Mouse (Mus musculus) heart, embryonic 16.5 days (tissue): ENCODE measurements at regions not wholly inside any gene's neighbourhood (a gene's known extent, or its start where the extent isn't known, plus 50 kb on each side); places are given as distances from the start of the nearest gene placed in this dataset.

Experiments used
- ATAC-seq: fragments of 200-750 bp; cut with Nextera tagmentation; replicated peaks from 2 replicates; pipeline ENCODE4 v1.8.0; 2017; ENCODE audit warnings: moderate number of reproducible peaks; ENCODE audit not compliant: insufficient read depth, low FRiP score; ENCODE audit errors: extremely low read depth
- H3K27ac ChIP-seq: fragments of 300-500 bp; sonication (generic); 2 replicates; pipeline ENCODE4 v1.5.1; 2014; ENCODE audit warnings: mild to moderate bottlenecking, low read length, control low read depth, moderate library complexity
- H3K27me3 ChIP-seq: fragments of 300-500 bp; sonication (generic); 2 replicates; pipeline ENCODE4 v1.6.1; 2014; ENCODE audit warnings: low read length, mixed read lengths; ENCODE audit not compliant: control insufficient read depth, insufficient read depth
- H3K36me3 ChIP-seq: fragments of 300-500 bp; sonication (generic); 2 replicates; pipeline ENCODE4 v1.6.1; 2014; ENCODE audit not compliant: control insufficient read depth, insufficient read depth
- H3K4me1 ChIP-seq: fragments of 300-500 bp; sonication (generic); 2 replicates; pipeline ENCODE4 v1.6.1; 2014; ENCODE audit warnings: low read length, mixed read lengths; ENCODE audit not compliant: control insufficient read depth, insufficient read depth
- H3K4me2 ChIP-seq: fragments of 300-500 bp; sonication (generic); 2 replicates; pipeline ENCODE4 v1.6.1; 2014; ENCODE audit warnings: low read depth, mild to moderate bottlenecking, control low read depth, low read length
- H3K4me3 ChIP-seq: fragments of 300-500 bp; sonication (generic); 2 replicates; pipeline ENCODE4 v1.5.1; 2014; ENCODE audit warnings: mild to moderate bottlenecking, control low read depth, low read length
- H3K9ac ChIP-seq: fragments of 300-500 bp; sonication (generic); 2 replicates; pipeline ENCODE4 v1.6.1; 2014; ENCODE audit warnings: low read length, control low read depth
- H3K9me3 ChIP-seq: fragments of 300-500 bp; sonication (generic); replicated peaks from 2 replicates; pipeline ENCODE4 v1.6.1; 2016; ENCODE audit warnings: low read length; ENCODE audit not compliant: control insufficient read depth
- WGBS: fragments of 180-500 bp; shearing (Covaris S2); extraction: QIAGEN DNeasy Blood & Tissue Kit; methylation state at CpG from one replicate; pipeline ENCODE4 v1.1.7; 2014; 5-methylcytosine and 5-hydroxymethylcytosine counted together

DNA sequence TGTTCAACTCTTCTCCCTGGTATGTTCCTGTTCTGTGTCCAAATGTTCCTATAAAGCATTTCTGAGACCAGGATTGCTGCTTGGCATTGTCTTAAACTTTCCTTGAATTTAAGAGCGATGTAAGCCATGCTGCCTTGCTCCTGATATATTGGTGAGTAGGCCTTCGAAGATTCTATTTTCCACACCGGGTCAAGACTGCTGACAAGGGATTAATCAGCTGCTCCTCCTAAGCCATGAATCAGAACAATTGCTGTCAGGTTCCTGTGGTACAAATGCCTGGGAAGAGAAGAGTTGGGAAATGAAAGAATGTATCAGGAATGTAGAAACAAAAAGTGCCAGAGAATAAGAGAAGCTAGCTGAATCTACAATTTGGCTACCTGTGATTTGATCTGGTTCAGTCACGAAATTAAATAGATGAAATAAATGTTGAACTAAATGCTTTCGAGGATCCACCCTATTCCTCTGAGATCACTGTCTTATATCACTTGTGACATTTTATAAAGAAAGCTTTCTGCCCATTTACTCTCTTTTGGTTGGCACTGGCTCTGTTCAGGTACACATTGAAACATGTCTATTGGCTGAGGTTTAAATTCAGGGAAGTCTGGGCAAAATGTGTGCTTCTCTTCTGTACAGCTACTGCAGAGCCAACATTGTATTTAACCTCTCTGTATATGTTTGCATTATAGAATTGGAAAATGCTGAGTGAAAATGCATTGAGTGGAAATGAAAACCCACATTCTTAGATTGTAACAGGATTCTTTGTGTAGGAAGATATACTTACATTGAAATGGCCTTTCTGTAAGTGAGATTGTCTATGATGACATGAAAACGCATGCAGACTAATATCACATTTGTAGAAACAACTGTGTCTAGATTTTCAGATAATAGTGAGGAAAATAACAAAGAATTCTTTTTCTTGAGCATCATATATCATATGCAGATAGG lies 617.5 kb upstream of the Cypt12 start:
- Histone ChIP-seq H3K4me2 (no peak overlapping the region), H3K9me3 (no peaks in the 10 kb centered on the region), H3K4me1 (no peaks in the 10 kb centered on the region), H3K27ac (no peak overlapping the region), H3K36me3 (no peaks in the 10 kb centered on the region), H3K4me3 (no peak overlapping the region), H3K9ac (no peak overlapping the region), H3K27me3 (no peaks in the 10 kb centered on the region)
- ATAC-seq = no peak
- WGBS = 67% methylated on average over 6 of the region's 6 CpGs

- 90% methylated on average over 3 of the region's 3 CpGs for WGBS
- ATAC-seq = no peak
Measured at GRCm38 (mm10) chr3:17360253-17360652, 588.0 kb upstream of the Cypt12 start.

More at GRCm38 (mm10) chr3:17360253-17360652, 588.0 kb upstream of the Cypt12 start:
- Histone ChIP-seq H3K27ac (no peak overlapping the region), H3K27me3 (no peaks in the 10 kb centered on the region), H3K4me3 (no peak overlapping the region), H3K9ac (no peak overlapping the region), H3K4me1 (no peaks in the 10 kb centered on the region), H3K36me3 (no peaks in the 10 kb centered on the region), H3K4me2 (no peak overlapping the region), H3K9me3 (no peaks in the 10 kb centered on the region)
